8 mouse cellular contexts compared by ENCODE assay signal in genomic region chr4:141147112-141148008, GRCm38 (mm10). TPM values are rescaled to one million over a fixed set of nuclear protein-coding genes. Genes with fewer than 3 reads are reported as not detected.
DNase-seq lines count a peak whose midpoint lies in the region; ATAC-seq lines count a peak whose summit lies in the region.

Gene Fbxo42 (plus strand): TSS chr4:141147913.

- peaks cover 14% of the 10 kb centered on the region for H3K4me1 ChIP-seq in hindbrain, embryonic 16.5 days (ENCODE audit: control insufficient read depth, insufficient read depth, low read depth, low read length)

- H3K79me2 ChIP-seq in macrophage (ENCODE audit: inconsistent target), result peaks cover 43% of the 10 kb centered on the region

- peak within 1 kb of the TSS; percentile 96 for H3K9ac ChIP-seq in hindbrain, embryonic 16.5 days (ENCODE audit: low read depth, low read length)

- DNase-seq in T-cell, adult 2 months (ENCODE audit: low spot score), result peak; percentile 95
- peak; percentile 94 to 95 for DNase-seq in cerebellum, postnatal 36 days
- peak; percentile 93 for DNase-seq in gastrocnemius, adult 18-20 months (ENCODE audit: low spot score)
- DNase-seq in left cerebral cortex, adult 18-20 months (ENCODE audit: low spot score in 2 of 2), result peak; percentile 92 to 95
- peak; percentile 94 for DNase-seq in right cerebral cortex, adult 18-20 months
- DNase-seq in urinary bladder, postnatal 10 days (ENCODE audit: low spot score), result peak; percentile 74

- peak within 1 kb of the TSS; percentile 86 for H3K4me2 ChIP-seq in hindbrain, embryonic 16.5 days (ENCODE audit: low read length)

- no peaks in the 10 kb centered on the region for H3K9me3 ChIP-seq in hindbrain, embryonic 16.5 days (ENCODE audit: control insufficient read depth, low read length)

- H3K27me3 ChIP-seq in hindbrain, embryonic 16.5 days (replicated peaks; ENCODE audit: control insufficient read depth, insufficient read depth, low read length), result no peaks in the 10 kb centered on the region

- H3K27ac ChIP-seq in hindbrain, embryonic 16.5 days (ENCODE audit: low read depth, low read length), result peak within 1 kb of the TSS; percentile 92
- peak within 1 kb of the TSS; percentile 86 for H3K27ac ChIP-seq in macrophage

- H3K36me3 ChIP-seq in hindbrain, embryonic 16.5 days (ENCODE audit: control insufficient read depth, insufficient read depth, low read length), result no peaks in the 10 kb centered on the region
- H3K36me3 ChIP-seq in macrophage (ENCODE audit: inconsistent target), result no peaks in the 10 kb centered on the region

- ATAC-seq in hindbrain, embryonic 16.5 days, result peak; percentile 91

- WGBS in hindbrain, embryonic 16.5 days, result 9% methylated on average over 58 of the region's 58 CpGs
- 1% methylated on average over 56 of the region's 58 CpGs for WGBS in macrophage (ENCODE audit: missing documents)

- peak within 1 kb of the TSS; percentile 93 for H3K4me3 ChIP-seq in hindbrain, embryonic 16.5 days (ENCODE audit: low read length)
- peak within 1 kb of the TSS; percentile 66 for H3K4me3 ChIP-seq in macrophage (ENCODE audit: inconsistent target)

RNA-seq across cellular contexts. Expression of gene Fbxo42, which starts in this region (rescaled TPM):
- 10 to 100 TPM; 10.8 to 11.2 TPM for total RNA-seq in gastrocnemius, adult 18-20 months (2021)
- polyA plus RNA-seq in hindbrain, embryonic 16.5 days (2015; fragmentation: Nextera tagmentation; extraction: Ambion mirVana), result 20.4 and 24.8 TPM in 2 replicates
- total RNA-seq in left cerebral cortex, adult 18-20 months (2021), result 10 to 100 TPM; 30.1 to 31.5 TPM
- 10 to 100 TPM; 16.8 to 42.5 (median 23.5) TPM for total RNA-seq in macrophage (2018; cell fraction: chromatin; rRNA removed)
- total RNA-seq in macrophage (2018; cell fraction: cytosol; rRNA removed), result 10 to 100 TPM; 13.5 to 25.0 (median 18.3) TPM
- total RNA-seq in macrophage (2018; cell fraction: nucleus; rRNA removed), result 10 to 100 TPM; 15.7 to 46.5 (median 23.1) TPM
- 11.6 to 18.7 TPM (median 16.1 TPM) in 3 replicates for polyA plus RNA-seq in macrophage (2018)

Comparison
In these comparisons a context has a peak if more than half of its experiments do, and no peak if none do; other contexts are left out.
1. Peak in every context shown above with its lines: DNase-seq, ATAC-seq, H3K4me3 ChIP-seq and H3K27ac ChIP-seq.